Mouse (Mus musculus) liver, embryonic 15.5 days (tissue): ENCODE measurements around the gene Slc31a1. TPM values are rescaled to one million over a fixed set of nuclear protein-coding genes. Genes with fewer than 3 reads are reported as not detected.

ENCODE experiments used
- ATAC-seq: fragments of 200-750 bp; cut with Nextera tagmentation; 2 replicates; pipeline ENCODE4 v1.8.0; 2017; ENCODE audit warnings: moderate number of reproducible peaks, mild to moderate bottlenecking, moderate library complexity; ENCODE audit not compliant: insufficient read depth
- H3K27ac ChIP-seq: fragments of 300-500 bp; sonication (generic); replicated peaks from 2 replicates; pipeline ENCODE4 v1.5.1; 2015; ENCODE audit warnings: mild to moderate bottlenecking, inconsistent platforms
- H3K27me3 ChIP-seq: fragments of 300-500 bp; sonication (generic); 2 replicates; pipeline ENCODE4 v1.6.1; 2015; ENCODE audit warnings: mild to moderate bottlenecking, inconsistent platforms
- H3K36me3 ChIP-seq: fragments of 300-500 bp; sonication (generic); replicated peaks from 2 replicates; pipeline ENCODE4 v1.6.1; 2015; ENCODE audit warnings: moderate library complexity, mild to moderate bottlenecking, inconsistent platforms
- H3K4me1 ChIP-seq: fragments of 300-500 bp; sonication (generic); replicated peaks from 2 replicates; pipeline ENCODE4 v1.6.1; 2015; ENCODE audit warnings: inconsistent platforms
- H3K4me2 ChIP-seq: fragments of 300-500 bp; sonication (generic); 2 replicates; pipeline ENCODE4 v1.6.1; 2015; ENCODE audit warnings: moderate library complexity, mild to moderate bottlenecking, inconsistent platforms
- H3K4me3 ChIP-seq: fragments of 300-500 bp; sonication (generic); replicated peaks from 2 replicates; pipeline ENCODE4 v1.5.1; 2015; ENCODE audit warnings: mild to moderate bottlenecking, inconsistent platforms
- H3K9ac ChIP-seq: fragments of 300-500 bp; sonication (generic); 2 replicates; pipeline ENCODE4 v1.6.1; 2015; ENCODE audit warnings: moderate library complexity, mild to moderate bottlenecking, inconsistent platforms
- H3K9me3 ChIP-seq: fragments of 300-500 bp; sonication (generic); replicated peaks from 2 replicates; pipeline ENCODE4 v1.6.1; 2016; ENCODE audit warnings: inconsistent platforms
- WGBS: fragments of 180-500 bp; shearing (Covaris S2); methylation state at CpG from one replicate; pipeline ENCODE4 v1.1.7; 2015; ENCODE audit warnings: mixed read lengths; ENCODE audit not compliant: insufficient replicate concordance; 5-methylcytosine and 5-hydroxymethylcytosine counted together
- polyA plus RNA-seq: library from polyadenylated mRNA; unstranded; fragments of >200 nt; fragmentation: Nextera tagmentation; extraction: Ambion mirVana; gene quantifications from 2 replicates; pipeline ENCODE4 v1.2.1, GENCODE M21; 2015

Gene Slc31a1
- polyA plus RNA-seq, 1 experiment from 2014 or later: 51.4 TPM

DNA sequence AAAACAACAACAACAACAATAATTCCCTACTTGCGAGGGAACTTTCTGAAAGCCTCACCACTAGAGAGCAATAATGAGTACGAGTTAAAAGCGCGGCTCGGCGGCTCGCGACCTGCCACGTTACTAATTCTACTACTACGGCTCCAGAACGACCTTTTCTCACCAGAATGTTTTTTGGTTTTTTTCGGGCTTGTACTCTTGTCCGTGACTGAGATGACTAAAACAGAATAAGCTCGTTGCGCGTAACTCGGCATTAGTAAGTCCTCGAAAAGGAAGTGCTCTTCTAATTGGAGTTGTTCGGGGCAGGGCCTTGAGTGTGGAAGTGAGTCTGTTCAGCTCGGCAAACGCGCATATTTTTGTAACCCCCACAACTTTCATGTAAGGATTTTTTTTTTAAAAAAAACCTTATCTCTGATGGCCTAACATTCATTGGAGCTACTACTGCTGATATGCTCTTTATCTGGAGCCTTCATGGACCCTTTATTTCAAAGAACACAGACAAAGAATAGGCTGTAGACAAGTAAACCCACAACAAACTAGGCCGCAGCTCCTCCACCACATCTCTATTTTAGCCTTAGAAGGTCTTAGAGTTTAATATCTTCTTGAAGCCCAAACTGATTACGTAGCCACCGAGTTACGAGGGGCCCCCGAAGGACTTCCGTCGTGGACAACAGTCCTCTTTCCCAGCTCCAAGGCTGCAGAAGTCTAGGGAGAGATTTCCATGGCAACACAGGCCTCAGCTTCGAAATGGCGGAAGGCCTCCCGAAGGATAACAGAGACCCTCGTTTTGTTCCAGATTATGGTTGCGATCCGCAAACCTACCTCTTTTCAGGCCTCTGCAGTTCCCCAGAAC is 47.4 kb downstream of the Slc31a1 start:
- no peaks in the 10 kb centered on the region for H3K27me3 ChIP-seq
- H3K9me3 ChIP-seq: no peaks in the 10 kb centered on the region
- peaks cover 39% of the 10 kb centered on the region for H3K4me1 ChIP-seq
- ATAC-seq: peak; percentile 46
- peak overlapping the region; percentile 67 for H3K9ac ChIP-seq
- peak overlapping the region; percentile 85 for H3K27ac ChIP-seq
- WGBS: under 1% methylated on average over 35 of the region's 35 CpGs
- peaks cover 52% of the 10 kb centered on the region for H3K36me3 ChIP-seq
- peak overlapping the region; percentile 87 for H3K4me2 ChIP-seq
- H3K4me3 ChIP-seq: peak overlapping the region; percentile 74

DNA sequence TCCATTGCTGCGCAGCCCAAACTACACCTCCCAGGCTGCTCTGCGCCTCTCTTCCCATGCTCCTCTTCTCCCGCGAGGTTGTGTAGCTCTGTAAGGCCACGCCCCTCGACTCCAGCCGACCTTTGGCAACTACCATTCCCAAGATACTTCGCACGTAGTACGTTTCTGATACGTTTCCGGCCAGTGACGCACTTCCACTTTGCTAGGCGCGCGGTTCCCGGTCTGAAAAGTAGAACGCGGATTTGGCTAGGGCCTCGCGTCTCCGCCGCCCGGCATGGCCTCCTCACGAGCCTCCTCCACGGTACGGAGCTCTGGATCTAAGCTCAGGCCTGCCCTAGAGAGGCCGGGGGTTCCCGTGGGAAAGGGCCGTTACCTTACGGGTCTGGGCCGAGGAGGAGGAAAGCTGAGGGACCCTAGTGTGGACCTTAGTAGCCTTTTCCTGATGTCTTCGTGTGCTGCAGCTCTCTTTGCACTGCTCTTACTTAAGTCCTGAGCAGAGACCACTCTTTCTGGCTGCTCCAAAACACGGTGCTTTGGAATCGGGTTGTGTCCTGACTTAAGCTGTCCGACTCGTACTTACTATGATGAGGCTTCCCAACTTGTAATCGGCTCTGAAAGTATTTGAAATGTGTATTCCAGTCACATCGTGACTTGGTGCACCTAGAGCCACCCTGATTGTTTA is 48.2 kb downstream of the Slc31a1 start, which contains the start of the genes Cdc26 and Prpf4:
Gene Cdc26, minus strand, starts transcription at position 42 of the 682 bp plus-strand sequence.
Gene Prpf4, plus strand, starts transcription at position 197 of the 682 bp plus-strand sequence.
- peak within 1 kb of the TSS; percentile 77 for H3K9ac ChIP-seq
- no peaks in the 10 kb centered on the region for H3K9me3 ChIP-seq
- H3K4me3 ChIP-seq: peak within 1 kb of the TSS; percentile 74
- H3K27ac ChIP-seq: peak within 1 kb of the TSS; percentile 85
- peaks cover 39% of the 10 kb centered on the region for H3K4me1 ChIP-seq
- WGBS: under 1% methylated on average over 39 of the region's 39 CpGs
- peak; percentile 99 for ATAC-seq
- peaks cover 52% of the 10 kb centered on the region for H3K36me3 ChIP-seq
- no peaks in the 10 kb centered on the region for H3K27me3 ChIP-seq
- H3K4me2 ChIP-seq: peak within 1 kb of the TSS; percentile 87

DNA sequence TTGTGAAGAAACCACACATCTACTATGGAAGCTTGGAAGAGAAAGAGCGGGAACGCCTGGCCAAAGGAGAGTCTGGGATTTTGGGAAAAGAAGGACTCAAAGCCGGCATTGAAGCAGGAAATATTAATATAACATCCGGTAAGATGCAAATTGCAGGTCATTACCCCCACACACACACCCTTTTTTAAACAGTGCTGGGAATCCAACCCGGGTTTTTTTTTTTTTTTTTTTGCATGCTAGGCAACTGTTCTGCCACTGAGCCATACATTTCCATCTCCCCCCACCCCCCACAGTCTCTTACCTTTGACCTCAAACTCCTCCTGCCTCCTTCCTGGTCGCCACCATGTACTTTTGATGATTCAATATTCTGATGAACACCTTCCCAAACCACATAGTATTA is 49.1 kb downstream of the Slc31a1 start:
- 17% methylated on average over 6 of the region's 6 CpGs for WGBS
- ATAC-seq: no peak
- peak overlapping the region; percentile 87 for H3K4me2 ChIP-seq

DNA sequence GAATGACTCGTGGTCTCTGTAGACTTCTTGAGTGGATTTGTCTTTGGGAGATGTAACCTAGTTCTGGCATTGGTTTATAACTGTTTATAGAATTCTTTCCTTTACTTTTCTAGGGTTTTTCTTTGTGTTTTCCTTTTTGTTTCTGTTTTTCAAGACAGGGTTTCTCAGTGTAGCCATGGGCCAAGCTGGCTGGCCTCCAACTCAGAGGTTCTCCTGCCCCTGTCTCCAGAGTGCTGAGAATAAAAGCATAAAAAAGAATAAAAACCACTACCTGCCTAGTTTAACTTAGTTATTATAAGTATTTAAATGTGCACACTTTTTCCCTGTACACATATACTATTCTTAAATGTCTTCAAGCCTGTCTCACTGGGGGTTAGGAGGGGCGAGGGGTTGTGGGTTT is 49.8 kb downstream of the Slc31a1 start:
- peak overlapping the region; percentile 77 for H3K9ac ChIP-seq
- H3K9me3 ChIP-seq: no peaks in the 10 kb centered on the region
- ATAC-seq: no peak
- peak overlapping the region; percentile 74 for H3K4me3 ChIP-seq
- peaks cover 54% of the 10 kb centered on the region for H3K36me3 ChIP-seq
- 65% methylated on average over 2 of the region's 2 CpGs for WGBS
- no peaks in the 10 kb centered on the region for H3K27me3 ChIP-seq
- peaks cover 39% of the 10 kb centered on the region for H3K4me1 ChIP-seq
- H3K27ac ChIP-seq: no peak overlapping the region
- peak overlapping the region; percentile 87 for H3K4me2 ChIP-seq

More for the DNA sequence above, 49.1 kb downstream of the Slc31a1 start:
- Histone ChIP-seq H3K4me3 (peak overlapping the region; percentile 74), H3K27me3 (no peaks in the 10 kb centered on the region), H3K4me1 (peaks cover 39% of the 10 kb centered on the region), H3K36me3 (peaks cover 54% of the 10 kb centered on the region), H3K27ac (peak overlapping the region; percentile 84), H3K9me3 (no peaks in the 10 kb centered on the region), H3K9ac (peak overlapping the region; percentile 77)

DNA sequence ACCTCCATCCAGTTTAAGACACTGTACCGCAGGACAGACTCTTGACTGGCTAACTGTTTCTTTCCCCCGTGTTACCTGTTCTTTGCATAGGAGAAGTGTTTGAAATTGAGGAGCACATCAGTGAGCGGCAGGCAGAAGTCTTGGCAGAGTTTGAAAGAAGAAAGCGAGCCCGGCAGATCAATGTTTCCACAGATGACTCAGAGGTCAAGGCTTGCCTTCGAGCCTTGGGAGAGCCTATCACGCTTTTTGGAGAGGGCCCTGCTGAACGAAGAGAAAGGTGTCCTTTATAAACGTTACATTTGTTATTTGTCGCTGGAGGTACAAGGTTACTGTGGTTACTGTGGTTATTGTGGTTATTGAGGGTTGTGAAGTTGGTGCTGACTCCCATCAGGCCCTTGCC is 51.1 kb downstream of the Slc31a1 start:
- H3K27ac ChIP-seq: no peak overlapping the region
- peaks cover 26% of the 10 kb centered on the region for H3K4me1 ChIP-seq
- H3K36me3 ChIP-seq: peaks cover 65% of the 10 kb centered on the region
- H3K4me2 ChIP-seq: no peak overlapping the region
- WGBS: 67% methylated on average over 10 of the region's 10 CpGs
- no peak overlapping the region for H3K9ac ChIP-seq
- ATAC-seq: no peak
- no peaks in the 10 kb centered on the region for H3K9me3 ChIP-seq
- no peaks in the 10 kb centered on the region for H3K27me3 ChIP-seq
- H3K4me3 ChIP-seq: no peak overlapping the region

DNA sequence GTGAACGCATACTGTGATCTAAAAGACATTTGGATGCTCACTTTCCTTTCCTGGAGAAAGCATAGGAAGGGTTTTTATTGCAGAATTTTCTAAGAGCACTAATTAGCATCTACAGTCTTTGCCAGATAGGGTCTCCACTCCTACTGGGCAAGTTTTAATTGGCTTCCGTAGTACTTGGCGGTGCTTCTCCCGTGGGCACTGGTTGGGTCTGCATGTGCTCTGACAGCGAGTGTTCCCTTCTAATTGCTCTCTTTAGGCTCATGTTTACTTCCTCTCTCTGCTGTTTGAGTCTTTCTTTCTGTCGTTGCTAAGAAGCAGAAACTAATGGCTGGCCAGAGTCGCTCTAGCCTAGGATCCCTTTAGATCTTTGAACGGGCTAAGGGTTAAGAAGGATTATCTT is 57.9 kb downstream of the Slc31a1 start:
- 84% methylated on average over 8 of the region's 8 CpGs for WGBS
- H3K9me3 ChIP-seq: no peaks in the 10 kb centered on the region
- no peaks in the 10 kb centered on the region for H3K4me1 ChIP-seq
- no peak for ATAC-seq
- no peak overlapping the region for H3K4me3 ChIP-seq
- no peaks in the 10 kb centered on the region for H3K27me3 ChIP-seq
- no peak overlapping the region for H3K27ac ChIP-seq
- peaks cover 100% of the 10 kb centered on the region for H3K36me3 ChIP-seq
- H3K4me2 ChIP-seq: no peak overlapping the region
- H3K9ac ChIP-seq: no peak overlapping the region

DNA sequence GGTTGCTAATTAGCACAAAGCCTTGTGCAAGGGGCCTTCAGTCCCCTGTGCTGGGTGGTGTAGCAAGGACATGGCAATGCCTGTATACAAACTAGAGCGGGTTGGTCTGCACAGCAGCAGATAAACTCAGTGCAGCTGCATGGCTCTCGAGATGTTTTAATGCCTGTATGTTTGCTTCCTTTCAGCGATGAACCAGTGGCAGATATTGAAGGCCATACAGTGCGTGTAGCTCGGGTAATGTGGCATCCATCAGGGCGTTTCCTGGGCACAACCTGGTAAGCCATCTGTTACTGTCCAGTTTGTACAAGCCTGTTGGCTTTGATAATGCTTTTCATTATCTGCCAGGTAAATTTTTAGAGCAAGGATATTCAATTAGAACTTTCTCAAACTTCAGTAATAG is 58.6 kb downstream of the Slc31a1 start:
- Histone ChIP-seq H3K4me3 (no peak overlapping the region), H3K36me3 (peaks cover 100% of the 10 kb centered on the region), H3K4me2 (no peak overlapping the region), H3K27me3 (no peaks in the 10 kb centered on the region), H3K27ac (no peak overlapping the region), H3K9me3 (no peaks in the 10 kb centered on the region), H3K4me1 (no peaks in the 10 kb centered on the region), H3K9ac (no peak overlapping the region)
- ATAC-seq: no peak
- WGBS: 81% methylated on average over 6 of the region's 6 CpGs

DNA sequence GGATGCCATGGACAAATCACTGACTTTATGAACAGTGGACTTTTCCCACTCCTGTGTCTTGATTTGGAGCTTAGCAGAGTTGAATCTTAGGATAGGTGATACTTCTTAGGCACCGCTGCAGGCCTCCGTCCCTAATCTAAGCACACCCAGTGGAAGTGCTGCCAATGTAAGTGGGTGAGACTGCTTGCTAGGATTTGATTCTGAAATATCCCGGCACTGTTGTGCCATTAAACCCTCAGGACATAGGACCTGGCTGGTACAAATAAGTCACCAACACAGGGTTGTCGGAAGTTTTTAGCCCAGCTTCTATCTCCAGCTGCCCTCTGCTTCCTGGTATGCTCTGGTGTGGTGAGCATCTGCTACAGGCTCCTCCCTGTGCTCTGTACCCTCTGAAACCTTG is 65.4 kb downstream of the Slc31a1 start:
- no peak for ATAC-seq
- no peak overlapping the region for H3K9ac ChIP-seq
- H3K4me3 ChIP-seq: no peak overlapping the region
- H3K4me1 ChIP-seq: peaks cover 3% of the 10 kb centered on the region
- H3K27me3 ChIP-seq: peaks cover 6% of the 10 kb centered on the region
- peaks cover 49% of the 10 kb centered on the region for H3K36me3 ChIP-seq
- no peaks in the 10 kb centered on the region for H3K9me3 ChIP-seq
- WGBS: 87% methylated on average over 4 of the region's 4 CpGs
- H3K27ac ChIP-seq: no peak overlapping the region
- H3K4me2 ChIP-seq: no peak overlapping the region

DNA sequence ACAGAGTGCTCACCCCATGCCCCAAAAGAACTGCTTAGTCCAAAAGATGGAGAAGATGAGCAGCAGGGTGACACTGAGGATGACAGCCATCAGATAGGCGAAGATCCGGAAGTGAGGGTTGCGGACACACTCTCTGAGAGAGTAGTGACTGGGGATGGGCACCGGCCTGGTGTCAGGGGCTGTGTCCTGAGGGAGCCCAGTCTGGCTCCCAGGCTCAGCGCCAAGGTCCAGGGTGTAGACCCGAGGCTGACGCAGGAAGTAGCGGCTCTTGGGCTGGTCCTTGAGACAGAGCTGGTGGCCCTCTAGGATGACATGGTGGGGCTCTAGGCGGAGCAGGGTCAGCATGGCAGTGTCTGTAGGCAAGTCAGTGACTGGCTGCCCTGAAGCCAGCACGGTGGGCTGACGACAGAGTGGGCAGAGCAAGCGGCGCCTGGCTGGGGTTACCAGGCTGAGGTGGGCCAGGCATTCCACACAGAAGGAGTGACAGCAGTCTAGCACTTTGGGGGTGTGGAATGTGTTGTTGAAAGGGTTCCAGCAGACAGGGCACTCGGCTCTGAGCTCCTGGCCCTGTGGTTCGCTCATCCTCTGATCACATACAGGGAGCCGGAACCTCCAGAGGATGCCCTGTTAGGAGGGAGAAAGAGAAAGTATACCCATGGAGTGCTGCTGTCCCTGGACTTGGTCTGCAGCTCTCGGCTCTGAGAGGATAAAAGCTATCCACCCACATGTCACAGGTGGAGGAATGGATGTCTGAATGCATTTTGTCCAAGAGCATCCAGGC is 67.6 kb downstream of the Slc31a1 start:
- WGBS: 61% methylated on average over 17 of the region's 17 CpGs
- no peak overlapping the region for H3K4me2 ChIP-seq
- ATAC-seq: no peak

DNA sequence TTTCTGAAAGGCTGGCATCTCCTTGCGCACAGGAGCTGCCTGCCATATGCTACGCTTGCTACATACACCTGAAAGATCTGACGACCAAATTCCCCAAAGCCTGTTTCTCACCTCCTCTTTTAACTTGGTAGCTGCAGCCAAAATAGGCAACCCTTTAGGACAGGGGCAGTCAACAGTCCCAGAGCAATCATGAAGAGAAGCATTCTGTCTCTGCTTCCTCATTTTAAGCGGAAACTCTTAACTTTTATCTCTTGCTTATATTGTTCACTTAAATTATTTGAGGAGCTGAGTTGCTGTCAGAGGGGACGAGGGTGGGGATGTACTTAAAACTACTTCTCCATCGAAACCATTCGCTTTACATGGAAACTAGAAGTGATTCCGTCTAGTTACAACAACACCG is 69.1 kb downstream of the Slc31a1 start:
- WGBS: 64% methylated on average over 9 of the region's 9 CpGs
- H3K27me3 ChIP-seq: peaks cover 6% of the 10 kb centered on the region
- H3K4me2 ChIP-seq: no peak overlapping the region
- no peak overlapping the region for H3K27ac ChIP-seq
- H3K4me3 ChIP-seq: no peak overlapping the region
- no peaks in the 10 kb centered on the region for H3K9me3 ChIP-seq
- H3K9ac ChIP-seq: no peak overlapping the region
- peaks cover 14% of the 10 kb centered on the region for H3K36me3 ChIP-seq
- ATAC-seq: no peak
- H3K4me1 ChIP-seq: peaks cover 16% of the 10 kb centered on the region

More for the DNA sequence above, 67.6 kb downstream of the Slc31a1 start:
- Histone ChIP-seq H3K4me1 (peaks cover 16% of the 10 kb centered on the region), H3K4me3 (no peak overlapping the region), H3K36me3 (peaks cover 26% of the 10 kb centered on the region), H3K27me3 (peaks cover 6% of the 10 kb centered on the region), H3K9me3 (no peaks in the 10 kb centered on the region), H3K27ac (no peak overlapping the region), H3K9ac (no peak overlapping the region)

DNA sequence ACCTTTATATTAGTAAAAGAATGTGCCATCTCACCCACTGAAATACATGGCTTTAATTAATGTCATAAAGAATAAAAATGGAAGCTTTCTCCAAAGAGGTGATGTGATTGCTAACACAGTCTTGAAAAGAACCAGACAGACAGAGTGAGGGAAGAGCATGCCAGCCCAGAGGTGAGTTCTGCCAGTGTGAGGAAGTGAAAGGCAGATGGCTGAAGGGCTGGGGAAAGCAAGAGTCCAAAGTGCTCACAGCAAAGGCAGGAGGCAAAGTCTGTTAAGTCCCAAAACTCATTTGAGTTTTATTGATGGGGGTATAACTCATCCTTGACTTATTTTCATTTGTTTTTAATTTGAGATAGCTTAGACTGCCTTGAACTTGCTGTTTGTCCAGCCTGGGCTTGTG is 70.2 kb downstream of the Slc31a1 start:
- H3K27ac ChIP-seq: peak overlapping the region; percentile 66
- no peak for ATAC-seq
- peaks cover 16% of the 10 kb centered on the region for H3K4me1 ChIP-seq
- no peak overlapping the region for H3K9ac ChIP-seq
- H3K9me3 ChIP-seq: no peaks in the 10 kb centered on the region
- H3K4me2 ChIP-seq: no peak overlapping the region
- peaks cover 4% of the 10 kb centered on the region; the same call in 1 of the 2 replicates for H3K36me3 ChIP-seq
- H3K27me3 ChIP-seq: peaks cover 6% of the 10 kb centered on the region
- H3K4me3 ChIP-seq: no peak overlapping the region
